Mouse (Mus musculus): ENCODE results near the gene Tmem252. TPM values are rescaled to one million over a fixed set of nuclear protein-coding genes. Genes with fewer than 3 reads are reported as not detected.

Gene Tmem252
- polyA plus RNA-seq, 1 experiment from 2014 or later, result 0.33 TPM

GRCm38 (mm10) chr19:24716303-24717097 lies 42.7 kb downstream of the Tmem252 start:
- no peak for DNase-seq (ENCODE audit: extremely low spot score, low spot score)
- no peak overlapping the region for H3K27ac ChIP-seq
- H3K36me3 ChIP-seq (replicated peaks), result no peaks in the 10 kb centered on the region
- no peaks in the 10 kb centered on the region for H3K4me1 ChIP-seq
- no peak overlapping the region for H3K4me3 ChIP-seq
- no peaks in the 10 kb centered on the region for H3K27me3 ChIP-seq (ENCODE audit: poor library complexity, severe bottlenecking)
- no peaks in the 10 kb centered on the region for H3K9me3 ChIP-seq
- WGBS, result 89% methylated on average over 7 of the region's 7 CpGs

- WGBS, result 85% methylated on average over 1 of the region's 1 CpGs
- H3K36me3 ChIP-seq (replicated peaks), result no peaks in the 10 kb centered on the region
- H3K4me3 ChIP-seq, result no peak overlapping the region
- DNase-seq (ENCODE audit: extremely low spot score, low spot score), result no peak
- H3K4me1 ChIP-seq, result no peaks in the 10 kb centered on the region
- no peaks in the 10 kb centered on the region for H3K27me3 ChIP-seq (ENCODE audit: poor library complexity, severe bottlenecking)
- H3K27ac ChIP-seq, result no peak overlapping the region
- H3K9me3 ChIP-seq, result no peaks in the 10 kb centered on the region
These were observed 44.2 kb downstream of the Tmem252 start for GRCm38 (mm10) chr19:24718021-24718420.

DNA sequence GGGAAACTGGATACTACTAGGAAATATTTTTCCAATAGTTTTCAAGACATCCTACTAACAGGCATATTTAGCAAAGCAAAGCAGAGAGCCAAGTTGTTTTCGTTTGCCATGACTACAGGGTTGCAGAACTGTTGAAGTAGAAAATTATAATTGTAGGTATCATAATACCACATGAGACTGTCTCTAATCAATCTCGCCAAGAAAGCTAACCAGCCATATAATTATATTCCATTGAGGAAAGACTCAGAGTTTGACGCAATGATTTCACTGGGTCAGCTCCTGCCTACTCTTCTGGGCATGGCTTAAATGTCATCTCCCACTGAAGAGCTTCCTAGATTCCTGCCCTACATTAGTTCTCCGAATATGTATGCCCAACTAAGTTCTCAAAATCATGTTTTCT lies 45.7 kb downstream of the Tmem252 start:
- Histone ChIP-seq H3K27ac (no peak overlapping the region), H3K4me1 (no peaks in the 10 kb centered on the region), H3K27me3 (ENCODE audit: poor library complexity, severe bottlenecking) (no peaks in the 10 kb centered on the region), H3K36me3 (replicated peaks) (no peaks in the 10 kb centered on the region), H3K9me3 (no peaks in the 10 kb centered on the region), H3K4me3 (no peak overlapping the region)
- 79% methylated on average over 4 of the region's 4 CpGs for WGBS
- no peak for DNase-seq (ENCODE audit: extremely low spot score, low spot score)

- no peak for DNase-seq (ENCODE audit: extremely low spot score, low spot score)
- H3K4me1 ChIP-seq, result no peaks in the 10 kb centered on the region
- no peaks in the 10 kb centered on the region for H3K27me3 ChIP-seq (ENCODE audit: poor library complexity, severe bottlenecking)
- H3K27ac ChIP-seq, result no peak overlapping the region
- no peaks in the 10 kb centered on the region for H3K9me3 ChIP-seq
- no peak overlapping the region for H3K4me3 ChIP-seq
- no peaks in the 10 kb centered on the region for H3K36me3 ChIP-seq (replicated peaks)
These were observed 46.6 kb downstream of the Tmem252 start for GRCm38 (mm10) chr19:24720448-24720847.

DNA sequence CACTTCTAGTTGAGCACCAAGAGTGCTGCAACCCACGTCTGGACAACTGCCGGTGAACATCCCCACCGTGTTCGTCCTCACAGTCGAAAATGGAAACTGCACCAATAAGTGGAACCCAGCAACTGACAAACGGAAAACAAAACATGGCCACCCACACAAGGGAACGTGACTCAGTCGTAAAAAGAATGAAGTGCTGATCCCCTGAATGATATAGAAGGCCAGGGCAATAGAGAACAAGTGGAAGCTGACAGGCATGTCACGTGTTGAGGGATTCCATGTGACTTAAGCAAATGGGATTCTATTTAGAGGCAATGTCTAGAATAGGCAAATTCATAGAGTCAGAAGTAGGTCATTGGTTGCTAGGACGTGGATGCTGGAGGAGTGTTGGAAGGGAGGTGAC lies 50.6 kb downstream of the Tmem252 start:
- no peak for DNase-seq (ENCODE audit: extremely low spot score, low spot score)
- Histone ChIP-seq H3K36me3 (replicated peaks) (no peaks in the 10 kb centered on the region), H3K27me3 (ENCODE audit: poor library complexity, severe bottlenecking) (no peaks in the 10 kb centered on the region), H3K4me3 (no peak overlapping the region), H3K4me1 (no peaks in the 10 kb centered on the region), H3K27ac (no peak overlapping the region), H3K9me3 (no peaks in the 10 kb centered on the region)
- 89% methylated on average over 10 of the region's 10 CpGs for WGBS

GRCm38 (mm10) chr19:24730661-24731060 lies 56.9 kb downstream of the Tmem252 start:
- Histone ChIP-seq H3K4me1 (no peaks in the 10 kb centered on the region), H3K9me3 (no peaks in the 10 kb centered on the region), H3K27ac (no peak overlapping the region), H3K36me3 (replicated peaks) (no peaks in the 10 kb centered on the region), H3K4me3 (no peak overlapping the region), H3K27me3 (ENCODE audit: poor library complexity, severe bottlenecking) (no peaks in the 10 kb centered on the region)
- no peak for DNase-seq (ENCODE audit: extremely low spot score, low spot score)
- 77% methylated on average over 5 of the region's 5 CpGs for WGBS

Other genes with a start within 250 kb of the Tmem252 start
- gene Fam122a, start 196.7 kb upstream of the Tmem252 start, polyA plus RNA-seq (2016; fragmentation: Nextera tagmentation; extraction: Ambion mirVana), result 48.8 and 49.2 TPM in 2 replicates
- gene Pip5k1b, start 118.1 kb upstream of the Tmem252 start, polyA plus RNA-seq (2016; fragmentation: Nextera tagmentation; extraction: Ambion mirVana), result 1.7 and 2.1 TPM in 2 replicates
- 0.11 and 0.28 TPM in 2 replicates for gene Pgm5, start 187.8 kb downstream of the Tmem252 start, polyA plus RNA-seq (2016; fragmentation: Nextera tagmentation; extraction: Ambion mirVana)
- gene Gm10053, start 201.7 kb downstream of the Tmem252 start, polyA plus RNA-seq (2016; fragmentation: Nextera tagmentation; extraction: Ambion mirVana), result 313 and 336 TPM in 2 replicates
- gene Foxd4, start 227.2 kb downstream of the Tmem252 start, polyA plus RNA-seq (2016; fragmentation: Nextera tagmentation; extraction: Ambion mirVana), result not detected in 2 replicates